Mouse (Mus musculus): Measurements from ENCODE around the gene Rpl19. TPM values are rescaled to one million over a fixed set of nuclear protein-coding genes. Genes with fewer than 3 reads are reported as not detected.

Gene Rpl19
- polyA plus RNA-seq, 1 experiment from 2014 or later = 970 TPM

GRCm38 (mm10) chr11:98003171-98003671, 23.3 kb upstream of the Rpl19 start:
- H3K27ac ChIP-seq (ENCODE audit: low read depth, low read length) = no peak overlapping the region
- no peak overlapping the region; the same call in 1 of the 2 replicates for H3K4me2 ChIP-seq (replicated peaks; ENCODE audit: low read depth, low read length)
- H3K4me1 ChIP-seq (replicated peaks; ENCODE audit: control insufficient read depth, insufficient read depth, low read length) = peaks cover 2% of the 10 kb centered on the region; the same call in 1 of the 2 replicates
- H3K4me3 ChIP-seq (ENCODE audit: low read depth, low read length) = 0 out of 2 replicates have a peak overlapping the region, but pooled peaks have one; percentile 1
- WGBS = 33% methylated on average over 17 of the region's 17 CpGs
- H3K9ac ChIP-seq (ENCODE audit: low read depth, low read length) = no peak overlapping the region
- H3K36me3 ChIP-seq (ENCODE audit: control insufficient read depth, insufficient read depth, low read length) = no peaks in the 10 kb centered on the region
- peaks cover 4% of the 10 kb centered on the region; the same call in 1 of the 2 replicates for H3K27me3 ChIP-seq (ENCODE audit: control insufficient read depth, insufficient read depth, low read length)
- ATAC-seq (ENCODE audit: low FRiP score) (no peak), DNase-seq (ENCODE audit: low spot score) (no peak)
- no peaks in the 10 kb centered on the region for H3K9me3 ChIP-seq (ENCODE audit: control insufficient read depth, low read length)

- peaks cover 2% of the 10 kb centered on the region; the same call in 1 of the 2 replicates for H3K4me1 ChIP-seq (replicated peaks; ENCODE audit: control insufficient read depth, insufficient read depth, low read length)
- peaks cover 4% of the 10 kb centered on the region; the same call in 1 of the 2 replicates for H3K27me3 ChIP-seq (ENCODE audit: control insufficient read depth, insufficient read depth, low read length)
- no peaks in the 10 kb centered on the region for H3K9me3 ChIP-seq (ENCODE audit: control insufficient read depth, low read length)
- H3K4me2 ChIP-seq (replicated peaks; ENCODE audit: low read depth, low read length) = no peak overlapping the region
- H3K27ac ChIP-seq (ENCODE audit: low read depth, low read length) = no peak overlapping the region; the same call in 1 of the 2 replicates
- no peak overlapping the region for H3K9ac ChIP-seq (ENCODE audit: low read depth, low read length)
- WGBS = 95% methylated on average over 8 of the region's 8 CpGs
- H3K4me3 ChIP-seq (ENCODE audit: low read depth, low read length) = no peak overlapping the region
- DNase-seq (ENCODE audit: low spot score) (no peak), ATAC-seq (ENCODE audit: low FRiP score) (no peak)
- H3K36me3 ChIP-seq (ENCODE audit: control insufficient read depth, insufficient read depth, low read length) = no peaks in the 10 kb centered on the region
Measured at GRCm38 (mm10) chr11:98004161-98004560, 22.3 kb upstream of the Rpl19 start.

GRCm38 (mm10) chr11:98005076-98005475, 21.4 kb upstream of the Rpl19 start:
- Histone ChIP-seq H3K4me1 (replicated peaks; ENCODE audit: control insufficient read depth, insufficient read depth, low read length) (peaks cover 2% of the 10 kb centered on the region; the same call in 1 of the 2 replicates), H3K4me2 (replicated peaks; ENCODE audit: low read depth, low read length) (no peak overlapping the region), H3K27ac (ENCODE audit: low read depth, low read length) (no peak overlapping the region), H3K9me3 (ENCODE audit: control insufficient read depth, low read length) (no peaks in the 10 kb centered on the region), H3K4me3 (ENCODE audit: low read depth, low read length) (no peak overlapping the region), H3K9ac (ENCODE audit: low read depth, low read length) (no peak overlapping the region), H3K36me3 (ENCODE audit: control insufficient read depth, insufficient read depth, low read length) (no peaks in the 10 kb centered on the region), H3K27me3 (ENCODE audit: control insufficient read depth, insufficient read depth, low read length) (peaks cover 4% of the 10 kb centered on the region; the same call in 1 of the 2 replicates)
- DNase-seq (ENCODE audit: low spot score) = no peak
- ATAC-seq (ENCODE audit: low FRiP score) = no peak
- WGBS = 43% methylated on average over 13 of the region's 13 CpGs

- Histone ChIP-seq H3K36me3 (ENCODE audit: control insufficient read depth, insufficient read depth, low read length) (no peaks in the 10 kb centered on the region), H3K27me3 (ENCODE audit: control insufficient read depth, insufficient read depth, low read length) (peaks cover 4% of the 10 kb centered on the region; the same call in 1 of the 2 replicates), H3K4me3 (ENCODE audit: low read depth, low read length) (no peak overlapping the region), H3K27ac (ENCODE audit: low read depth, low read length) (no peak overlapping the region), H3K4me1 (replicated peaks; ENCODE audit: control insufficient read depth, insufficient read depth, low read length) (peaks cover 2% of the 10 kb centered on the region; the same call in 1 of the 2 replicates), H3K9ac (ENCODE audit: low read depth, low read length) (no peak overlapping the region), H3K4me2 (replicated peaks; ENCODE audit: low read depth, low read length) (no peak overlapping the region), H3K9me3 (ENCODE audit: control insufficient read depth, low read length) (no peaks in the 10 kb centered on the region)
- DNase-seq (ENCODE audit: low spot score) (no peak), ATAC-seq (ENCODE audit: low FRiP score) (no peak)
- 89% methylated on average over 10 of the region's 10 CpGs for WGBS
Measured at GRCm38 (mm10) chr11:98005686-98006085, 20.8 kb upstream of the Rpl19 start.

- H3K9me3 ChIP-seq (ENCODE audit: control insufficient read depth, low read length) = no peaks in the 10 kb centered on the region
Measured at GRCm38 (mm10) chr11:98008087-98008486, 18.4 kb upstream of the Rpl19 start.

GRCm38 (mm10) chr11:98011716-98012115, 14.8 kb upstream of the Rpl19 start:
- Histone ChIP-seq H3K27ac (ENCODE audit: low read depth, low read length) (no peak overlapping the region), H3K4me1 (replicated peaks; ENCODE audit: control insufficient read depth, insufficient read depth, low read length) (no peaks in the 10 kb centered on the region), H3K4me2 (replicated peaks; ENCODE audit: low read depth, low read length) (no peak overlapping the region), H3K9me3 (ENCODE audit: control insufficient read depth, low read length) (no peaks in the 10 kb centered on the region), H3K27me3 (ENCODE audit: control insufficient read depth, insufficient read depth, low read length) (no peaks in the 10 kb centered on the region), H3K36me3 (ENCODE audit: control insufficient read depth, insufficient read depth, low read length) (no peaks in the 10 kb centered on the region), H3K9ac (ENCODE audit: low read depth, low read length) (no peak overlapping the region), H3K4me3 (ENCODE audit: low read depth, low read length) (no peak overlapping the region)
- 61% methylated on average over 7 of the region's 9 CpGs for WGBS
- ATAC-seq (ENCODE audit: low FRiP score) (no peak), DNase-seq (ENCODE audit: low spot score) (no peak)

More at GRCm38 (mm10) chr11:98008087-98008486, 18.4 kb upstream of the Rpl19 start:
- H3K9ac ChIP-seq (ENCODE audit: low read depth, low read length) = no peak overlapping the region
- no peak overlapping the region for H3K4me3 ChIP-seq (ENCODE audit: low read depth, low read length)
- DNase-seq (ENCODE audit: low spot score) = no peak
- WGBS = 87% methylated on average over 11 of the region's 11 CpGs
- no peaks in the 10 kb centered on the region for H3K27me3 ChIP-seq (ENCODE audit: control insufficient read depth, insufficient read depth, low read length)
- H3K4me2 ChIP-seq (replicated peaks; ENCODE audit: low read depth, low read length) = no peak overlapping the region
- H3K36me3 ChIP-seq (ENCODE audit: control insufficient read depth, insufficient read depth, low read length) = no peaks in the 10 kb centered on the region
- no peak overlapping the region for H3K27ac ChIP-seq (ENCODE audit: low read depth, low read length)
- ATAC-seq (ENCODE audit: low FRiP score) = no peak
- H3K4me1 ChIP-seq (replicated peaks; ENCODE audit: control insufficient read depth, insufficient read depth, low read length) = 0 out of 2 replicates have a peak, but pooled peaks cover 2% of the 10 kb centered on the region

GRCm38 (mm10) chr11:98012831-98013230, 13.7 kb upstream of the Rpl19 start:
- 85% methylated on average over 10 of the region's 10 CpGs for WGBS
- H3K9me3 ChIP-seq (ENCODE audit: control insufficient read depth, low read length) = no peaks in the 10 kb centered on the region
- no peaks in the 10 kb centered on the region for H3K4me1 ChIP-seq (replicated peaks; ENCODE audit: control insufficient read depth, insufficient read depth, low read length)
- H3K27me3 ChIP-seq (ENCODE audit: control insufficient read depth, insufficient read depth, low read length) = no peaks in the 10 kb centered on the region
- H3K36me3 ChIP-seq (ENCODE audit: control insufficient read depth, insufficient read depth, low read length) = 0 out of 2 replicates have a peak, but pooled peaks cover 4% of the 10 kb centered on the region
- no peak for DNase-seq (ENCODE audit: low spot score)
- H3K9ac ChIP-seq (ENCODE audit: low read depth, low read length) = no peak overlapping the region
- no peak overlapping the region for H3K27ac ChIP-seq (ENCODE audit: low read depth, low read length)
- H3K4me3 ChIP-seq (ENCODE audit: low read depth, low read length) = no peak overlapping the region
- no peak overlapping the region for H3K4me2 ChIP-seq (replicated peaks; ENCODE audit: low read depth, low read length)
- no peak for ATAC-seq (ENCODE audit: low FRiP score)

GRCm38 (mm10) chr11:98016177-98016576, 10.3 kb upstream of the Rpl19 start:
- peaks cover 14% of the 10 kb centered on the region for H3K4me1 ChIP-seq (replicated peaks; ENCODE audit: control insufficient read depth, insufficient read depth, low read length)
- no peak overlapping the region for H3K4me2 ChIP-seq (replicated peaks; ENCODE audit: low read depth, low read length)
- H3K27me3 ChIP-seq (ENCODE audit: control insufficient read depth, insufficient read depth, low read length) = no peaks in the 10 kb centered on the region
- ATAC-seq (ENCODE audit: low FRiP score) (no peak), DNase-seq (ENCODE audit: low spot score) (no peak)
- H3K9ac ChIP-seq (ENCODE audit: low read depth, low read length) = no peak overlapping the region
- no peak overlapping the region for H3K27ac ChIP-seq (ENCODE audit: low read depth, low read length)
- H3K9me3 ChIP-seq (ENCODE audit: control insufficient read depth, low read length) = no peaks in the 10 kb centered on the region
- 96% methylated on average over 5 of the region's 5 CpGs for WGBS
- H3K36me3 ChIP-seq (ENCODE audit: control insufficient read depth, insufficient read depth, low read length) = 0 out of 2 replicates have a peak, but pooled peaks cover 4% of the 10 kb centered on the region
- H3K4me3 ChIP-seq (ENCODE audit: low read depth, low read length) = no peak overlapping the region

GRCm38 (mm10) chr11:98016824-98017223, 9.7 kb upstream of the Rpl19 start:
- peaks cover 16% of the 10 kb centered on the region for H3K4me1 ChIP-seq (replicated peaks; ENCODE audit: control insufficient read depth, insufficient read depth, low read length)

More at GRCm38 (mm10) chr11:98016824-98017223, 9.7 kb upstream of the Rpl19 start:
- Histone ChIP-seq H3K9ac (ENCODE audit: low read depth, low read length) (no peak overlapping the region), H3K4me3 (ENCODE audit: low read depth, low read length) (no peak overlapping the region), H3K36me3 (ENCODE audit: control insufficient read depth, insufficient read depth, low read length) (0 out of 2 replicates have a peak, but pooled peaks cover 4% of the 10 kb centered on the region), H3K27ac (ENCODE audit: low read depth, low read length) (no peak overlapping the region), H3K4me2 (replicated peaks; ENCODE audit: low read depth, low read length) (no peak overlapping the region), H3K9me3 (ENCODE audit: control insufficient read depth, low read length) (no peaks in the 10 kb centered on the region), H3K27me3 (ENCODE audit: control insufficient read depth, insufficient read depth, low read length) (no peaks in the 10 kb centered on the region)
- 81% methylated on average over 4 of the region's 4 CpGs for WGBS
- ATAC-seq (ENCODE audit: low FRiP score) (no peak), DNase-seq (ENCODE audit: low spot score) (no peak)
